Mouse (Mus musculus): ENCODE measurements around the gene Stfa1. TPM values are rescaled to one million over a fixed set of nuclear protein-coding genes. Genes with fewer than 3 reads are reported as not detected.

The Stfa1 gene
- polyA plus RNA-seq (2017; shearing (Covaris generic)): not detected

GRCm38 (mm10) chr16:36276796-36277195, at the start of gene Stfa1:
Gene Stfa1, plus strand, starts transcription at chr16:36276951.

GRCm38 (mm10) chr16:36334232-36334631, 57.5 kb downstream of the Stfa1 start, which contains the start of gene BC117090:
Gene BC117090, minus strand, starts transcription at chr16:36334332.

Other genes starting within 250 kb of the Stfa1 start
- 2.9 TPM for gene Wdr5b, start 235.8 kb upstream of the Stfa1 start, polyA plus RNA-seq (2017; shearing (Covaris generic))
- 63.6 TPM for gene Fam162a, start 205.4 kb upstream of the Stfa1 start, polyA plus RNA-seq (2017; shearing (Covaris generic))
- 29.6 TPM for gene Ccdc58, start 205.3 kb upstream of the Stfa1 start, polyA plus RNA-seq (2017; shearing (Covaris generic))
- not detected for gene Csta1, start 145.7 kb upstream of the Stfa1 start, polyA plus RNA-seq (2017; shearing (Covaris generic))
- not detected for gene Stfa2l1, start 120.1 kb upstream of the Stfa1 start, polyA plus RNA-seq (2017; shearing (Covaris generic))
- not detected for gene Gm5483, start 92.7 kb upstream of the Stfa1 start, polyA plus RNA-seq (2017; shearing (Covaris generic))
- gene Gm5416, start 66.5 kb upstream of the Stfa1 start, polyA plus RNA-seq (2017; shearing (Covaris generic)): not detected
- gene 2010005H15Rik, start 55.5 kb upstream of the Stfa1 start, polyA plus RNA-seq (2017; shearing (Covaris generic)): not detected
- gene BC117090, start 57.4 kb downstream of the Stfa1 start, polyA plus RNA-seq (2017; shearing (Covaris generic)): not detected
- gene BC100530, start 90.8 kb downstream of the Stfa1 start, polyA plus RNA-seq (2017; shearing (Covaris generic)): not detected
- gene Stfa2, start 131.5 kb downstream of the Stfa1 start, polyA plus RNA-seq (2017; shearing (Covaris generic)): not detected
- gene Stfa3, start 178.4 kb downstream of the Stfa1 start, polyA plus RNA-seq (2017; shearing (Covaris generic)): not detected